Mouse (Mus musculus) midbrain, embryonic 13.5 days (tissue): ENCODE results near the gene Cux1. TPM values are rescaled to one million over a fixed set of nuclear protein-coding genes. Genes with fewer than 3 reads are reported as not detected.
"Not testable (repeated sequence)": the region's sequence is repeated elsewhere in the genome, so short reads cannot be mapped to it uniquely, and the experiment has no call there.

ENCODE experiments used
- ATAC-seq: fragments of 200-750 bp; cut with Nextera tagmentation; 2 replicates; pipeline ENCODE4 v1.8.0; 2017; ENCODE audit warnings: mild to moderate bottlenecking, moderate TSS enrichment, moderate library complexity
- H3K27ac ChIP-seq: fragments of 300-500 bp; sonication (generic); 2 replicates; pipeline ENCODE4 v1.5.1; 2015; ENCODE audit warnings: inconsistent platforms, mild to moderate bottlenecking, moderate library complexity
- H3K27me3 ChIP-seq: fragments of 300-500 bp; sonication (generic); 2 replicates; pipeline ENCODE4 v1.6.1; 2015; ENCODE audit warnings: mild to moderate bottlenecking, inconsistent platforms
- H3K36me3 ChIP-seq: fragments of 300-500 bp; sonication (generic); 2 replicates; pipeline ENCODE4 v1.6.1; 2015; ENCODE audit warnings: mild to moderate bottlenecking, inconsistent platforms
- H3K4me1 ChIP-seq: fragments of 300-500 bp; sonication (generic); replicated peaks from 2 replicates; pipeline ENCODE4 v1.6.1; 2015; ENCODE audit warnings: inconsistent platforms
- H3K4me2 ChIP-seq: fragments of 300-500 bp; sonication (generic); replicated peaks from 2 replicates; pipeline ENCODE4 v1.6.1; 2015; ENCODE audit warnings: moderate library complexity, mild to moderate bottlenecking, inconsistent platforms
- H3K4me3 ChIP-seq: fragments of 300-500 bp; sonication (generic); replicated peaks from 2 replicates; pipeline ENCODE4 v1.5.1; 2015; ENCODE audit warnings: mild to moderate bottlenecking, inconsistent platforms
- H3K9ac ChIP-seq: fragments of 300-500 bp; sonication (generic); replicated peaks from 2 replicates; pipeline ENCODE4 v1.6.1; 2015; ENCODE audit warnings: mild to moderate bottlenecking, inconsistent platforms
- H3K9me3 ChIP-seq: fragments of 300-500 bp; sonication (generic); 2 replicates; pipeline ENCODE4 v1.6.1; 2016; ENCODE audit warnings: mild to moderate bottlenecking, inconsistent platforms
- WGBS: fragments of 180-500 bp; shearing (Covaris S2); methylation state at CpG from one replicate; pipeline ENCODE4 v1.1.7; 2015; 5-methylcytosine and 5-hydroxymethylcytosine counted together
- polyA plus RNA-seq: library from polyadenylated mRNA; unstranded; fragments of >200 nt; fragmentation: Nextera tagmentation; extraction: Ambion mirVana; gene quantifications from 2 replicates; pipeline ENCODE4 v1.2.1, GENCODE M21; 2015

The Cux1 gene
- polyA plus RNA-seq, 1 experiment from 2014 or later, result 126 TPM

- Histone ChIP-seq H3K9ac (no peak overlapping the region), H3K27me3 (no peaks in the 10 kb centered on the region), H3K9me3 (no peaks in the 10 kb centered on the region), H3K4me2 (no peak overlapping the region), H3K4me1 (peaks cover 26% of the 10 kb centered on the region), H3K4me3 (no peak overlapping the region), H3K36me3 (no peaks in the 10 kb centered on the region), H3K27ac (no peak overlapping the region)
- ATAC-seq, result no peak
- WGBS, result 96% methylated on average over 3 of the region's 3 CpGs
Observed at GRCm38 (mm10) chr5:136476272-136476671, 91.0 kb downstream of the Cux1 start.

GRCm38 (mm10) chr5:136475161-136475560, 92.1 kb downstream of the Cux1 start:
- peaks cover 26% of the 10 kb centered on the region for H3K4me1 ChIP-seq
- H3K4me2 ChIP-seq, result no peak overlapping the region
- no peak overlapping the region for H3K27ac ChIP-seq
- no peaks in the 10 kb centered on the region for H3K27me3 ChIP-seq
- no peak overlapping the region for H3K9ac ChIP-seq
- WGBS, result 67% methylated on average over 1 of the region's 1 CpGs
- H3K9me3 ChIP-seq, result no peaks in the 10 kb centered on the region
- ATAC-seq, result no peak
- H3K36me3 ChIP-seq, result no peaks in the 10 kb centered on the region
- no peak overlapping the region for H3K4me3 ChIP-seq

GRCm38 (mm10) chr5:136474086-136474485, 93.2 kb downstream of the Cux1 start:
- Histone ChIP-seq H3K9ac (no peak overlapping the region), H3K4me3 (no peak overlapping the region), H3K36me3 (no peaks in the 10 kb centered on the region), H3K4me1 (peaks cover 32% of the 10 kb centered on the region), H3K27ac (no peak overlapping the region), H3K4me2 (no peak overlapping the region), H3K9me3 (no peaks in the 10 kb centered on the region), H3K27me3 (no peaks in the 10 kb centered on the region)
- no peak for ATAC-seq
- 86% methylated on average over 3 of the region's 3 CpGs for whole genome bisulfite sequencing

- Histone ChIP-seq H3K9ac (no peak overlapping the region), H3K27me3 (no peaks in the 10 kb centered on the region), H3K9me3 (no peaks in the 10 kb centered on the region), H3K36me3 (no peaks in the 10 kb centered on the region), H3K4me2 (no peak overlapping the region), H3K27ac (no peak overlapping the region), H3K4me3 (no peak overlapping the region), H3K4me1 (peaks cover 40% of the 10 kb centered on the region)
- no peak for ATAC-seq
- WGBS, result 49% methylated on average over 6 of the region's 6 CpGs
Observed at GRCm38 (mm10) chr5:136473337-136473736, 94.0 kb downstream of the Cux1 start.

GRCm38 (mm10) chr5:136472846-136473245, 94.4 kb downstream of the Cux1 start:
- no peaks in the 10 kb centered on the region for H3K9me3 ChIP-seq
- 80% methylated on average over 6 of the region's 6 CpGs for WGBS
- no peak overlapping the region for H3K9ac ChIP-seq
- ATAC-seq, result no peak
- H3K4me1 ChIP-seq, result peaks cover 45% of the 10 kb centered on the region
- H3K4me2 ChIP-seq, result no peak overlapping the region
- no peaks in the 10 kb centered on the region for H3K27me3 ChIP-seq
- no peak overlapping the region for H3K4me3 ChIP-seq
- H3K27ac ChIP-seq, result no peak overlapping the region
- H3K36me3 ChIP-seq, result no peaks in the 10 kb centered on the region

GRCm38 (mm10) chr5:136470985-136471735, 96.1 kb downstream of the Cux1 start:
- H3K9me3 ChIP-seq, H3K27me3 ChIP-seq, H3K36me3 ChIP-seq, ATAC-seq, H3K4me2 ChIP-seq, H3K9ac ChIP-seq, H3K27ac ChIP-seq, H3K4me3 ChIP-seq: not testable (repeated sequence)
- peaks cover 53% of the 10 kb centered on the region for H3K4me1 ChIP-seq
- WGBS, result 60% methylated on average over 2 of the region's 2 CpGs

GRCm38 (mm10) chr5:136469301-136469700, 98.0 kb downstream of the Cux1 start:
- H3K27ac ChIP-seq, result 0 out of 2 replicates have a peak overlapping the region, but pooled peaks have one; percentile 25
- no peak overlapping the region for H3K4me2 ChIP-seq
- no peak overlapping the region for H3K4me3 ChIP-seq
- WGBS, result 73% methylated on average over 1 of the region's 1 CpGs
- no peak for ATAC-seq
- no peak overlapping the region for H3K9ac ChIP-seq
- no peaks in the 10 kb centered on the region for H3K9me3 ChIP-seq
- H3K27me3 ChIP-seq, result no peaks in the 10 kb centered on the region
- H3K4me1 ChIP-seq, result peaks cover 71% of the 10 kb centered on the region
- no peaks in the 10 kb centered on the region for H3K36me3 ChIP-seq

GRCm38 (mm10) chr5:136467360-136467999, 99.8 kb downstream of the Cux1 start:
- Histone ChIP-seq H3K4me3 (no peak overlapping the region), H3K9ac (no peak overlapping the region), H3K27ac (peak overlapping the region; percentile 4; the same call in 1 of the 2 replicates), H3K9me3 (no peaks in the 10 kb centered on the region), H3K27me3 (no peaks in the 10 kb centered on the region), H3K4me2 (no peak overlapping the region; the same call in 1 of the 2 replicates), H3K4me1 (peaks cover 68% of the 10 kb centered on the region), H3K36me3 (0 out of 2 replicates have a peak, but pooled peaks cover 3% of the 10 kb centered on the region)
- 7% methylated on average over 6 of the region's 8 CpGs for WGBS
- peak; percentile 58; the same call in 1 of the 2 replicates for ATAC-seq

- Histone ChIP-seq H3K4me1 (peaks cover 63% of the 10 kb centered on the region), H3K27ac (no peak overlapping the region; the same call in 1 of the 2 replicates), H3K27me3 (no peaks in the 10 kb centered on the region), H3K9ac (0 out of 2 replicates have a peak overlapping the region, but pooled peaks have one; percentile 14), H3K36me3 (0 out of 2 replicates have a peak, but pooled peaks cover 3% of the 10 kb centered on the region), H3K4me2 (no peak overlapping the region), H3K9me3 (no peaks in the 10 kb centered on the region), H3K4me3 (no peak overlapping the region)
- WGBS, result 52% methylated on average over 11 of the region's 11 CpGs
- ATAC-seq, result no peak
Observed at GRCm38 (mm10) chr5:136465770-136466406, 101.4 kb downstream of the Cux1 start.

- Histone ChIP-seq H3K9me3 (no peaks in the 10 kb centered on the region), H3K27me3 (no peaks in the 10 kb centered on the region), H3K9ac (no peak overlapping the region), H3K4me1 (peaks cover 63% of the 10 kb centered on the region), H3K4me2 (no peak overlapping the region), H3K36me3 (0 out of 2 replicates have a peak, but pooled peaks cover 3% of the 10 kb centered on the region), H3K27ac (no peak overlapping the region; the same call in 1 of the 2 replicates), H3K4me3 (no peak overlapping the region)
- ATAC-seq, result no peak
- WGBS, result 73% methylated on average over 5 of the region's 5 CpGs
Observed at GRCm38 (mm10) chr5:136465366-136465765, 101.9 kb downstream of the Cux1 start.

- peaks cover 63% of the 10 kb centered on the region for H3K4me1 ChIP-seq
- H3K4me2 ChIP-seq, result no peak overlapping the region
- H3K9me3 ChIP-seq, result no peaks in the 10 kb centered on the region
- ATAC-seq, result no peak
- no peaks in the 10 kb centered on the region for H3K27me3 ChIP-seq
- 64% methylated on average over 3 of the region's 3 CpGs for WGBS
- no peak overlapping the region for H3K4me3 ChIP-seq
- no peak overlapping the region for H3K9ac ChIP-seq
- no peak overlapping the region for H3K27ac ChIP-seq
- 0 out of 2 replicates have a peak, but pooled peaks cover 3% of the 10 kb centered on the region for H3K36me3 ChIP-seq
Observed at GRCm38 (mm10) chr5:136464849-136465248, 102.4 kb downstream of the Cux1 start.

GRCm38 (mm10) chr5:136464128-136464527, 103.2 kb downstream of the Cux1 start:
- Histone ChIP-seq H3K9me3 (no peaks in the 10 kb centered on the region), H3K4me2 (no peak overlapping the region), H3K4me3 (no peak overlapping the region), H3K27me3 (no peaks in the 10 kb centered on the region), H3K4me1 (peaks cover 58% of the 10 kb centered on the region), H3K36me3 (0 out of 2 replicates have a peak, but pooled peaks cover 3% of the 10 kb centered on the region), H3K9ac (no peak overlapping the region), H3K27ac (no peak overlapping the region)
- WGBS, result 89% methylated on average over 2 of the region's 2 CpGs
- ATAC-seq, result no peak
